Mouse (Mus musculus): ENCODE results near the gene Col1a1. TPM values are rescaled to one million over a fixed set of nuclear protein-coding genes. Genes with fewer than 3 reads are reported as not detected.

Gene Col1a1
- total and polyA plus RNA-seq, 2 experiments from 2014 or later: 43.3 to 177 TPM

- Histone ChIP-seq H3K9ac (peak within 1 kb of the TSS; percentile 96), H3K9me3 (ENCODE audit: low read length) (no peaks in the 10 kb centered on the region), H3K36me3 (ENCODE audit: insufficient read depth) (no peaks in the 10 kb centered on the region), H3K4me2 (ENCODE audit: low read depth) (peak within 1 kb of the TSS; percentile 91), H3K27me3 (ENCODE audit: insufficient read depth, low read length) (no peaks in the 10 kb centered on the region), H3K4me3 (ENCODE audit: low read depth, low read length) (peak within 1 kb of the TSS; percentile 93), H3K27ac (ENCODE audit: low read depth, low read length) (peak within 1 kb of the TSS; percentile 97), H3K4me1 (ENCODE audit: insufficient read depth) (peaks cover 41% of the 10 kb centered on the region)
- DNase-seq (peak; percentile 91), ATAC-seq (peak; percentile 88)
- peak; percentile 76 for TF ChIP-seq CTCF (IDR thresholded peaks at IDR 0.05; ENCODE audit: low read depth)
- 4% methylated on average over 57 of the region's 69 CpGs for WGBS
Observed at GRCm38 (mm10) chr11:94990749-94991577, 54.9 kb downstream of the Col1a1 start, which contains the start of gene Ppp1r9b. TSS of gene Ppp1r9b (plus strand) at chr11:94991035.

GRCm38 (mm10) chr11:94991641-94992479, 55.8 kb downstream of the Col1a1 start:
- peaks cover 41% of the 10 kb centered on the region for H3K4me1 ChIP-seq (ENCODE audit: insufficient read depth)
- 0 out of 2 replicates have a peak, but pooled peaks have one; percentile 4 for ATAC-seq
- WGBS: under 1% methylated on average over 98 of the region's 99 CpGs
- DNase-seq: peak; percentile 44
- H3K9me3 ChIP-seq (ENCODE audit: low read length): no peaks in the 10 kb centered on the region
- H3K4me3 ChIP-seq (ENCODE audit: low read depth, low read length): peak overlapping the region; percentile 93
- H3K27ac ChIP-seq (ENCODE audit: low read depth, low read length): peak overlapping the region; percentile 97
- peaks cover 5% of the 10 kb centered on the region for H3K36me3 ChIP-seq (ENCODE audit: insufficient read depth)
- peak overlapping the region; percentile 96 for H3K9ac ChIP-seq
- peak overlapping the region; percentile 91 for H3K4me2 ChIP-seq (ENCODE audit: low read depth)
- no peaks in the 10 kb centered on the region for H3K27me3 ChIP-seq (ENCODE audit: insufficient read depth, low read length)
- no peak for TF ChIP-seq CTCF (IDR thresholded peaks at IDR 0.05; ENCODE audit: low read depth)

- Histone ChIP-seq H3K27ac (ENCODE audit: low read depth, low read length) (peak overlapping the region; percentile 97; the same call in 1 of the 2 replicates), H3K4me2 (ENCODE audit: low read depth) (peak overlapping the region; percentile 91), H3K9me3 (ENCODE audit: low read length) (no peaks in the 10 kb centered on the region), H3K4me1 (ENCODE audit: insufficient read depth) (peaks cover 41% of the 10 kb centered on the region), H3K27me3 (ENCODE audit: insufficient read depth, low read length) (no peaks in the 10 kb centered on the region), H3K36me3 (ENCODE audit: insufficient read depth) (peaks cover 11% of the 10 kb centered on the region), H3K9ac (peak overlapping the region; percentile 96), H3K4me3 (ENCODE audit: low read depth, low read length) (peak overlapping the region; percentile 93)
- no peak for TF ChIP-seq CTCF (IDR thresholded peaks at IDR 0.05; ENCODE audit: low read depth)
- no peak for DNase-seq
- WGBS: 5% methylated on average over 20 of the region's 20 CpGs
- no peak for ATAC-seq
Observed at GRCm38 (mm10) chr11:94992480-94992753, 56.4 kb downstream of the Col1a1 start.

- ATAC-seq (no peak), DNase-seq (no peak)
- no peaks in the 10 kb centered on the region for H3K9me3 ChIP-seq (ENCODE audit: low read length)
- H3K36me3 ChIP-seq (ENCODE audit: insufficient read depth): peaks cover 17% of the 10 kb centered on the region
- peak overlapping the region; percentile 96 for H3K9ac ChIP-seq
- H3K4me3 ChIP-seq (ENCODE audit: low read depth, low read length): peak overlapping the region; percentile 93
- no peaks in the 10 kb centered on the region for H3K27me3 ChIP-seq (ENCODE audit: insufficient read depth, low read length)
- peak overlapping the region; percentile 9; the same call in 1 of the 2 replicates for H3K27ac ChIP-seq (ENCODE audit: low read depth, low read length)
- peak overlapping the region; percentile 91 for H3K4me2 ChIP-seq (ENCODE audit: low read depth)
- H3K4me1 ChIP-seq (ENCODE audit: insufficient read depth): peaks cover 41% of the 10 kb centered on the region
- WGBS: 1% methylated on average over 22 of the region's 22 CpGs
- TF ChIP-seq CTCF (IDR thresholded peaks at IDR 0.05; ENCODE audit: low read depth): no peak
Observed at GRCm38 (mm10) chr11:94992754-94993606, 57.0 kb downstream of the Col1a1 start.

GRCm38 (mm10) chr11:94994208-94994814, 58.3 kb downstream of the Col1a1 start:
- peaks cover 34% of the 10 kb centered on the region for H3K4me1 ChIP-seq (ENCODE audit: insufficient read depth)
- H3K9ac ChIP-seq: peak overlapping the region; percentile 96

More at GRCm38 (mm10) chr11:94994208-94994814, 58.3 kb downstream of the Col1a1 start:
- ATAC-seq: no peak
- Histone ChIP-seq H3K27me3 (ENCODE audit: insufficient read depth, low read length) (no peaks in the 10 kb centered on the region), H3K36me3 (ENCODE audit: insufficient read depth) (peaks cover 23% of the 10 kb centered on the region), H3K27ac (ENCODE audit: low read depth, low read length) (no peak overlapping the region), H3K4me3 (ENCODE audit: low read depth, low read length) (peak overlapping the region; percentile 93), H3K4me2 (ENCODE audit: low read depth) (peak overlapping the region; percentile 91), H3K9me3 (ENCODE audit: low read length) (no peaks in the 10 kb centered on the region)
- no peak for TF ChIP-seq CTCF (IDR thresholded peaks at IDR 0.05; ENCODE audit: low read depth)
- DNase-seq: no peak
- 43% methylated on average over 10 of the region's 10 CpGs for WGBS

All from forebrain, postnatal 0 days (tissue).